Comparison of ENCODE assay signal across 7 mouse cellular contexts in the genomic region with DNA sequence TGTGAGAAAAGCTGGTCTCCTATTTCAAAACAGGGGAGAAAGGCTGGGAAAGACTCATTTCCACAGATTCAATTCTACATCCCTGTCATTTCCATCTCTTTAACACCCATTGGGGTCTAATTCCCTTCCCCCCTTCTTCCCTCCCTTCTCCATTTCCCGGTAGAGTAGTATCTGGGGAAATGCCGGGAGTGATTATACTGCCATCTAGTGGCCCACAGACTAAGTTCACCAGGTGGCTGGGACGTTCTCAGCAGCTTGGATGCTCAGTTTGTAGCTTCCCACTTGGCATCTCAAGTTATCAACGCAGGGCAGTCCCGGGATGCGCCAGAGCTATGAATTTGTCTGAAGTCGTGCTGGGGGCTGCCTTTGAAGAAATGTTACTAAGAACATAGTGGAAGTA. TPM values are rescaled to one million over a fixed set of nuclear protein-coding genes. Genes with fewer than 3 reads are reported as not detected.
A peak's percentile ranks its signal among the peaks of the same experiment; 100 is the strongest.
DNase-seq lines count a peak whose midpoint lies in the region; ATAC-seq lines count a peak whose summit lies in the region.

No protein-coding gene starts in this region.

- WGBS in lung, embryonic 16.5 days: 2% methylated on average over 7 of the region's 7 CpGs

- no peak overlapping the region for H3K9ac ChIP-seq in lung, embryonic 16.5 days (ENCODE audit: low read length)

- no peaks in the 10 kb centered on the region for H3K36me3 ChIP-seq in lung, embryonic 16.5 days (ENCODE audit: control insufficient read depth, insufficient read depth, low read length)

- H3K4me2 ChIP-seq in lung, embryonic 16.5 days (ENCODE audit: low read depth, low read length): no peak overlapping the region

- no peaks in the 10 kb centered on the region for H3K4me1 ChIP-seq in lung, embryonic 16.5 days (replicated peaks; ENCODE audit: control insufficient read depth, insufficient read depth, low read length)

- peak; percentile 57 for DNase-seq in Muller cell, postnatal 12 days (ENCODE audit: inconsistent ontology term)
- DNase-seq in brain, embryonic 18.5 days (ENCODE audit: low read depth, low spot score): peak; percentile 16
- DNase-seq in heart, postnatal 10 days: peak; percentile 73 to 84
- DNase-seq in kidney, postnatal 36 days: peak; percentile 64 to 75
- peak; percentile 33 for DNase-seq in retina, adult 2 months (ENCODE audit: low read depth, low spot score)

- H3K27me3 ChIP-seq in lung, embryonic 16.5 days (ENCODE audit: control insufficient read depth, insufficient read depth, low read depth, low read length): no peaks in the 10 kb centered on the region

- peak; percentile 87 for ATAC-seq in erythroid progenitor cell, adult 5-6 weeks (replicated peaks; ENCODE audit: low FRiP score, poor library complexity, severe bottlenecking)
- ATAC-seq in lung, embryonic 16.5 days (ENCODE audit: low read depth): peak; percentile 81

- H3K9me3 ChIP-seq in lung, embryonic 16.5 days (ENCODE audit: control insufficient read depth, low read length): no peaks in the 10 kb centered on the region

- H3K27ac ChIP-seq in lung, embryonic 16.5 days (ENCODE audit: low read length): no peak overlapping the region

- no peak overlapping the region for H3K4me3 ChIP-seq in lung, embryonic 16.5 days (ENCODE audit: low read length)

- intact Hi-C loops in heart, postnatal 10 days (cut with DNase I): loop anchor here (2.0 to 10.0 kb wide), 3 partner anchors 70 to 332 kb away; no protein-coding TSS in a partner anchor

RNA-seq across cellular contexts. Expression of a gene that starts 48.2 kb away (rescaled TPM):
- total RNA-seq in erythroid progenitor cell, adult 5-6 weeks (2015; ENCODE audit: low replicate concordance): 97.7 and 102 TPM in 2 replicates
- 27.0 and 29.8 TPM in 2 replicates for total RNA-seq in erythroid progenitor cell, adult 5-6 weeks (2017; ENCODE audit: low replicate concordance)
- 10 to 100 TPM; 10.3 to 13.2 TPM for total RNA-seq in heart, postnatal 10 days (2021)
- 7.9 and 9.2 TPM in 2 replicates for polyA plus RNA-seq in lung, embryonic 16.5 days (2015; fragmentation: Nextera tagmentation; extraction: Ambion mirVana)

Comparison
In these comparisons a context has a peak if more than half of its experiments do, and no peak if none do; other contexts are left out.
1. DNase-seq: peak in every context shown above with its lines; median percentile 78 in heart, postnatal 10 days; 70 in kidney, postnatal 36 days; 57 in Muller cell, postnatal 12 days; 33 in retina, adult 2 months; 16 in brain, embryonic 18.5 days.